In the genomic region with DNA sequence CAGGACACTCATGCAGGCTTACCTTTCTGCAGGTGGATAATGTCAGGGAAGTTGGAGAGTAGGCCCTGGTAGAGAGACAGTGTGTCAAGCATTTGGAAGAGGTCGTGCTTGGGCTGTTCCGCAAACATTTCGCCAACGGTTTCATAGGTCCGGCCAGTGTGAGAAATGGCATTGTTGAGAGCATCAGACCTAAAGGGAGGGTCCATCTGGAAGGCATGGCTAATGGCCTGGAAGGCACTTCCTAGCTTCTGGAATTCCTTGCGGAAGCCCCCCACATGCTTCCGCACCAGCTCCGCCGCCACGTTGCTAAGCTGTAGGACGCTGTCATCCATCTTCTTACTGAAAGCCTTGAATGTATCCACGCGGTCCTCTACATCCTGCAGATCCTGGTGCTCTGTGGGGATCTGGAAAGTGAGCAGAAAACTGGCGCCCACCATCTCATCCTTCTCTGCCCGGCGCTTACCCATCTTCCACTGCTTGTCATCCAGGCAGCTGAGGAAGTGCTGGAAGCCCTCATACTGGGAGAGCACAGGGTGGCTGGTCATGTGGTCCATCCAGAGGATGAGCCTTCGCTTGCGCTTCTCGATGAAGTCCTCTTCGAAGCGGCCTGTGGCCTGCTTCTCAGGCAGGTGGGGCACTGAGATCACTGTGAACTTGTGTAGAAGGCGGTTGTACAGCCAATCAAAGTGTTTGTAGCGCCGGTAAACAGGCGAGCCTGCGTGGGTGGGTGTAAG, we compare ENCODE assay signal across 9 mouse cellular contexts. TPM values are rescaled to one million over a fixed set of nuclear protein-coding genes. Genes with fewer than 3 reads are reported as not detected.
DNase-seq lines count a peak whose midpoint lies in the region; ATAC-seq and TF ChIP-seq lines count a peak whose summit lies in the region.
"Had no signal": no experiment of that assay in that cellular context is flagged by ENCODE, and none has a peak within 500 bp of the region (broad histone marks: within the 10 kb centered on the region; RNA-seq: fewer than 3 reads in every experiment).

No protein-coding gene starts in this region.

- H3K4me1 ChIP-seq in cortical plate, adult 2 months (ENCODE audit: control insufficient read depth, insufficient read depth, low read length): no peaks in the 10 kb centered on the region
- peaks cover 58% of the 10 kb centered on the region for H3K4me1 ChIP-seq in hindbrain, embryonic 13.5 days (replicated peaks)
- peaks cover 57% of the 10 kb centered on the region for H3K4me1 ChIP-seq in midbrain, embryonic 13.5 days (replicated peaks)

- H3K4me3 ChIP-seq in cortical plate, adult 2 months (ENCODE audit: insufficient read depth, low read length): 0 out of 2 replicates have a peak overlapping the region, but pooled peaks have one; percentile 9
- peak overlapping the region; percentile 13 for H3K4me3 ChIP-seq in hindbrain, embryonic 13.5 days
- peak overlapping the region; percentile 14; the same call in 1 of the 2 replicates for H3K4me3 ChIP-seq in midbrain, embryonic 13.5 days (replicated peaks)

- no peak overlapping the region for H3K27ac ChIP-seq in cortical plate, adult 2 months (ENCODE audit: insufficient read depth, low read length)
- no peak overlapping the region for H3K27ac ChIP-seq in hindbrain, embryonic 13.5 days
- no peak overlapping the region for H3K27ac ChIP-seq in midbrain, embryonic 13.5 days

- H3K36me3 ChIP-seq in hindbrain, embryonic 13.5 days: peaks cover 7% of the 10 kb centered on the region
- peaks cover 4% of the 10 kb centered on the region for H3K36me3 ChIP-seq in midbrain, embryonic 13.5 days

- no peak overlapping the region for H3K9ac ChIP-seq in hindbrain, embryonic 13.5 days
- H3K9ac ChIP-seq in midbrain, embryonic 13.5 days (replicated peaks): no peak overlapping the region

- H3K27me3 ChIP-seq in hindbrain, embryonic 13.5 days: peaks cover 26% of the 10 kb centered on the region
- peaks cover 16% of the 10 kb centered on the region for H3K27me3 ChIP-seq in midbrain, embryonic 13.5 days

- intact Hi-C loops in heart, postnatal 14 days (cut with DNase I): loop anchor here (5.0 kb wide), 1 partner anchor 147 kb away; a partner anchor contains a TSS

- no peaks in the 10 kb centered on the region for H3K9me3 ChIP-seq in hindbrain, embryonic 13.5 days
- no peaks in the 10 kb centered on the region for H3K9me3 ChIP-seq in midbrain, embryonic 13.5 days

- ATAC-seq in hindbrain, embryonic 13.5 days (ENCODE audit: low FRiP score): no peak
- no peak for ATAC-seq in midbrain, embryonic 13.5 days

- TF ChIP-seq CTCF in cortical plate, adult 2 months (IDR thresholded peaks at IDR 0.05; ENCODE audit: extremely low read depth, insufficient read depth, low read length): no peak

- H3K4me2 ChIP-seq in hindbrain, embryonic 13.5 days: peak overlapping the region; percentile 85
- H3K4me2 ChIP-seq in midbrain, embryonic 13.5 days (replicated peaks): peak overlapping the region; percentile 40

- 76% methylated on average over 26 of the region's 26 CpGs for WGBS in hindbrain, embryonic 13.5 days
- 94% methylated on average over 26 of the region's 26 CpGs for WGBS in midbrain, embryonic 13.5 days

- peak; percentile 95 for DNase-seq in heart, adult 11 months
- DNase-seq in heart, postnatal 14 days: no peak
- no peak for DNase-seq in thymus, postnatal 10 days (ENCODE audit: low spot score in 2 of 2)
- no peak for DNase-seq in layer of hippocampus, adult 8-10 months (ENCODE audit: low spot score in 2 of 2)
- DNase-seq in urinary bladder, adult 2 months (ENCODE audit: low spot score): no peak
- DNase-seq: thymus, adult 2 months had no signal

- TF ChIP-seq POLR2A in cortical plate, adult 2 months (IDR thresholded peaks at IDR 0.05; ENCODE audit: extremely low read depth, insufficient read depth, low read length): no peak

RNA-seq across cellular contexts. Expression of a gene that starts 2.7 kb away (rescaled TPM):
- total RNA-seq in heart, postnatal 14 days (2021): 10 to 100 TPM in 1 of 2 experiments, 1 to 10 TPM in 1; 9.9 to 11.7 TPM
- polyA plus RNA-seq in cortical plate, adult 2 months (2012; rRNA removed): 6.4 and 7.4 TPM in 2 replicates
- polyA plus RNA-seq in hindbrain, embryonic 13.5 days (2015; fragmentation: Nextera tagmentation; extraction: Ambion mirVana): 2.9 and 3.7 TPM in 2 replicates
- 2.8 and 3.1 TPM in 2 replicates for polyA plus RNA-seq in midbrain, embryonic 13.5 days (2015; fragmentation: Nextera tagmentation; extraction: Ambion mirVana)
- total RNA-seq in layer of hippocampus, adult 8-10 months (2022): 10 to 100 TPM in 2 of 4 experiments, 1 to 10 TPM in 2; 9.8 to 11.6 (median 10.1) TPM
- polyA plus RNA-seq in urinary bladder, adult 2 months (2012; rRNA removed): 21.3 and 24.1 TPM in 2 replicates

RNA-seq across cellular contexts. Expression of a gene that starts 11.8 kb away (rescaled TPM):
- 10 to 100 TPM; 45.6 to 46.6 TPM for total RNA-seq in heart, postnatal 14 days (2021)
- polyA plus RNA-seq in cortical plate, adult 2 months (2012; rRNA removed): 84.9 and 86.0 TPM in 2 replicates
- 74.5 and 74.8 TPM in 2 replicates for polyA plus RNA-seq in hindbrain, embryonic 13.5 days (2015; fragmentation: Nextera tagmentation; extraction: Ambion mirVana)
- 69.4 and 73.3 TPM in 2 replicates for polyA plus RNA-seq in midbrain, embryonic 13.5 days (2015; fragmentation: Nextera tagmentation; extraction: Ambion mirVana)
- total RNA-seq in layer of hippocampus, adult 8-10 months (2022): 10 to 100 TPM; 47.3 to 59.9 (median 56.1) TPM
- 121 and 136 TPM in 2 replicates for polyA plus RNA-seq in urinary bladder, adult 2 months (2012; rRNA removed)

RNA-seq across cellular contexts. Expression of a gene that starts 25.2 kb away (rescaled TPM):
- 1 to 10 TPM; 8.9 to 9.9 TPM for total RNA-seq in heart, postnatal 14 days (2021)
- polyA plus RNA-seq in cortical plate, adult 2 months (2012; rRNA removed): 15.7 and 16.0 TPM in 2 replicates
- 28.5 and 31.5 TPM in 2 replicates for polyA plus RNA-seq in hindbrain, embryonic 13.5 days (2015; fragmentation: Nextera tagmentation; extraction: Ambion mirVana)
- polyA plus RNA-seq in midbrain, embryonic 13.5 days (2015; fragmentation: Nextera tagmentation; extraction: Ambion mirVana): 27.8 and 30.5 TPM in 2 replicates
- total RNA-seq in layer of hippocampus, adult 8-10 months (2022): 10 to 100 TPM; 14.4 to 17.1 (median 14.9) TPM
- 11.3 and 13.0 TPM in 2 replicates for polyA plus RNA-seq in urinary bladder, adult 2 months (2012; rRNA removed)
